Mouse (Mus musculus) left cerebral cortex, adult 9 months (tissue): Measurements from ENCODE around the gene Shroom2.

Source experiments
- DNase-seq, 2 experiments: peaks; one replicate each; pipeline ENCODE4 v3.0.0; 2022; ENCODE audit warnings: low spot score in 2 of 2

Shroom2 gene

DNA sequence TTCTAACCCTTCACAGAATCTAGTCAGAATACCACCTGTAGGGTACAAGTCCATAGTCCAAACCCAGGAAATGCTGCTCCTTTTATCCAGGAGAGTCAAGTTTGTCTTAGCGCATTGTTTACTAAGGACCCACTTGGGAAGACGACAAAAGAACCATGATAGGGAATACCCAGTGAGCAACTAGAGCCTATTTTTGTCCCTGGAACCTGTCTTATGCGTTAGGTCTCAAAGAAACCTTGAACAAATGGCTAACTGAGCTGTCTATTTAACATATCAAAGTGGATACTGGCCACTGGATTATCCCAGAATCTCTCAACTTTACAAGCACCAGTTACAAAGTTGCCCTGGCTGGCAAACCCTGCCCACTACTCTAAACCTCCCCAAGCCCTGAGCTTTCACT lies 67.6 kb downstream of the Shroom2 start:
- no peak for DNase-seq

DNA sequence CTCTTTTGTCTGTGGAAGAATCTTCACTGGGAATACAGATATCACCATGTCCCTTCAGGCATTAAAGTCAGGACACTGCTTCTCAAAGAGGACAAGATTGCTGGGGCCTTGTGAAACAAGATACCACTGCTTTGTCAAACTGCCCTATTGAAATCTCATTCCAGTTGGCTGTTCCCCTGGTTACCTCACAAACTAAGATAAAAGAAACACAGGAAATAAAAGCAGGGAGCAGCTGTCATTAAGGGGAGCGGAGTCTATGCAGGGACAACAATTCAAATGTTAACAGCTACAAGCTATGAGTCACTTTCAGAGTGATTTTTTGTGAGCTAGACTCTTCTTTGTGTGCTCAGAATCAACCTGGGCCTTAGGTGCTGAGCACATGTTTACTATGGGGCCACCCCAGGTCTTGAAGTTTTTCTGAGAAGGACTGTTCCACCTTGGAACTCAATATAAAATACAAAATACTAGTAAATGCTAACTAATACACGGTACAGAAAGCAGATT lies 78.4 kb downstream of the Shroom2 start:
- DNase-seq = no peak

GRCm38 (mm10) chrX:152679190-152679814 lies 90.0 kb downstream of the Shroom2 start:
- no peak for DNase-seq

- DNase-seq = peak in 1 of 2 experiments; percentile 41
These were observed 92.9 kb downstream of the Shroom2 start for GRCm38 (mm10) chrX:152676357-152676756.

DNA sequence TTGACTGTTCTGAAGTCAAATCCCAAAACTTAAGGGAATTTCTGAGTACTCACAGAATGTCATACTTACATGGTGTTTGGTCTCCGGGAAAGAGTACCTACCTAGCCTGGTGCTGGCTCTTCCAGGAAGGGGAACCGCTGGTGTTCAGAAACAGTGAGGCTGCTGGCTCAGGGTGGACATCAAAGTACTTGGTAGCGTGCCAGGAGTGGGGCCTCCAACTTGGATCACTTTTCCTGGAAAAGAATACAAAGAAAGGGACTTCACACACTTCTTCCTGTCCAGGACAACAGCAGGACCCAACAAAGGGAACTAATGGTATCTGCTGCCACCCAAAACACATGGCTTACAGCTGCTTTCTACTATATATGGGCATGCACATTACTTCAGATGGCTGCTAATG lies 95.8 kb downstream of the Shroom2 start:
- no peak for DNase-seq

DNA sequence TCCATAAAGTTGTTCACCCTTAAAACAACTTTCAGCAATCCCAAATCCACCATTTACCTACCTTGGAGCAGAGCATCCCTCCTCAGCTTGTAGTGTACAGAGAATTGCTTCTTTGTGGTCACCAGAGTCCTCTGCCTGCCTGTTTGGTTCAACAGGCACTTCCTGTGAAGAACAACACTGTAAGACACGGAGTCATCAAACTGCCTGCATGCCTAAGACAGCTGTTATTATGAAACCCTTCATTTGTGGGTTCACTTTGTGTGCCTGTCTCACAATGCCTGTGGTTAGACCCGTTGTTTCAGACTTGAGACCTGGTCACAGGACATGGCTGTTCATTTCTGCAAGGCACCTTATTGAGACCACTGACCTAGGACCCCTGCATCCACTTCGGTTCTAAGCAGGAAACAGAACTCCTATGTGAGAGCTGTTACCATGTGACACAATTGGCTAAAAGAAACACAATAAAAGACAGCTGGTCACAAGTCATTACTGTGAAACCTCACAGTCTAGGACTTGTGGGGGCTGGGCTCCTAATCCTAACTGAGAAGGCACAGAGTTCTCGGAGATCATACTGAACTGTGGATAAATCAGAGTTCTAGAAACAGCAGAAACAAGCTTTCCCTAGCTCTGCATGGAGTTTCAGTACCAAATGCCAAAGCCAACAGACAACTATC lies 111.8 kb downstream of the Shroom2 start:
- no peak for DNase-seq

- DNase-seq = no peak
These were observed 112.7 kb downstream of the Shroom2 start for GRCm38 (mm10) chrX:152656609-152656939.

DNA sequence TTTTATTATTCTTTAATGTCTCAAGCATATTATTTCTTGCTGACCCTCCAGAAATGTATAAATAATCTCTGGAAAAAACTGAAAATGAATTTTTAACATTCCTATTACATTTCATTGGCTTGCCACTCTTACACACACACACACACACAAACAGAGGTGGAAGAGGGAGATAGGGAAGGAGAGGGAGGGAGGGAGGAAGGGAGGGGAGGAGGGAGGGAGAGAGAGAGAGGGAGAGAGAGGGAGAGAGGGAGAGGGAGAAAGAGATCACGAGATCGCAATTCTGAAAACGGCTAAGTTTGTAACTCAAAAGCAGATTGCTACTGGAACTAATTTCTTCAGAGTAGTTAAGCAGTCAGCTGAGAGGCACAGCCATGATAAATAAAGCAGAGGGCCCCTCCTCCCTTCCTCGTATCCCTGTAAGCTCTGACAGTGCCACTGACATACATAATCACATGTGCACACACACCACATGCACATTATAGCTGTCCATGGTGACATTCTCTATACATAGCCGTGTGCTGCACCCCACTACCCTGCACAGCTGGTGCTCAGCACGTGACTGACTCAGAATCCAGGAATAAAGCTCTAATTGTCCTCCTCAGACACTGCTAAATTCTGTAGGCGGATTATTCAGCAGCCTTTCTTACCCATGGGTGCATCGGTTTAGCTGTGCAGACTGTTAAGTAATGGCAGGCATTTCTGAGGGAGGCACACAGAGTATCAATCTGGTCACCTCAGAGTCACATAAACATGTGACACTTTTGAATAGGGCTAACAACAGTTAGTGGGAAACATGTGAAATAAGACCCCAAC lies 113.3 kb downstream of the Shroom2 start:
- peak; percentile 48 to 72 for DNase-seq

GRCm38 (mm10) chrX:152652676-152653075 lies 116.6 kb downstream of the Shroom2 start:
- DNase-seq = no peak

GRCm38 (mm10) chrX:152644827-152645226 lies 124.4 kb downstream of the Shroom2 start:
- no peak for DNase-seq

DNA sequence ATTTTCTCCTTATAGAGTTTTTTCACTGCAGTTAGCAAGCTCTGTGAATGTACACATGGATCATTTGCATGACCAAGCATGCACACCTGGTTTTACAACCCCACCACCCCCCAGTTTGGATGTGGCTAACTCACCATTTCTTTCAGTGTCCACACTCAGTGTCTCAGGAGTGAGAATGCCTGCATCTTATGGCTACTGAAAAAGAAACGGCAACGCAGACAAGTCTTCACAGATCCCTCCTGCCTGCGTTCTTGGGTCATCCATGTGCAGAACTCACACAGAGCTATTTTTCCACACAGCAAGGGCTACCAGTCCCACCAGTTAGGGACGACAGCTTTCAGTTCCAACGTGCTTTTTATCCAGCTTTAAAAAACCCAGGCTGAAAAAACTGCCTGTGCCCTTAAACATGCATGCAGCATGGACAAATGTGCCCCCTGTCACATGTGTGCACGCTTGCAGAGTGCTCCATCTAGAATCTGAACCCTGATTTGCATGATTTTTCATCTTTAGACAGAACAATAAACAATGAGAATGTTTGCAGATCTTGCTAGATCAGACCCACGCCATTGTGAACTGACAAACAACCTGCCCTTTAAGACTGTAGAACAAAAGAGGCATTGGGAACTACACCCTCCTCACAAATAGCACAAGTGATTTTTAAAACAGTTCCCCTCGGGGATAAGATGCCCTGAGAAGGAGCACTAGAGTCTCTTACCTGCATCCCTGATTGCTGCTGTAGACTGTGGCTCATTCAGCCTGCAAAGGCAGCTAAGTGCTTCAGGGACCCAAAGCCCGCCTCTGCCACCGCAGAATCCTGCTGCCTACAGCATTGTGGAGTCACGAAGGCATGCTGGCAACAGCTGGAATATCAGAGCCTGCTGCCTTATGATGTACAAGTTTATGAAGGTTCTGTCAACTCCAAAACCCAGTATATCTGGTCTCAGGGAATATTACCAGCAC lies 125.3 kb downstream of the Shroom2 start:
- peak in 1 of 2 experiments; percentile 39 for DNase-seq

DNA sequence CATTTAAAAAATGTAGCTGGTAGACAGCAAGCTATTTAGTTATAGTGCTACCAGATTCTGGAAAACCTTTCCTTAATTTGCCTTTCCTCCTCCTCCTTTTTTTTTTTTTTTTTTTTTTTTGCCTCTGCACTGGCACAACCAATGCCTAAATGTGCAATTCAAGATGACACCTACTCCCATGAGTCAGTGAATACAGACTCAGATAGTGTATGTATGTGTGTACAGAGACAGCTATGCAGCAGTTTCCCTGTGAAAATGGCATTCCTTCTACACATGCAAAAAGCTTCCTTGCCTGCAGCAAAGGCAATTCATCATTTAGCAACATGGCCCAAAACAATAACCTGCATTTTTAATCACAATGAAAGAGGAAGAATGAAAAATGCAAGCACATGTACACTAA lies 126.1 kb downstream of the Shroom2 start:
- no peak for DNase-seq

- no peak for DNase-seq
These were observed 126.6 kb downstream of the Shroom2 start for GRCm38 (mm10) chrX:152642627-152643026.

GRCm38 (mm10) chrX:152635397-152635796 lies 133.9 kb downstream of the Shroom2 start:
- no peak for DNase-seq

- no peak for DNase-seq
These were observed 147.9 kb downstream of the Shroom2 start for GRCm38 (mm10) chrX:152621407-152621806.

DNA sequence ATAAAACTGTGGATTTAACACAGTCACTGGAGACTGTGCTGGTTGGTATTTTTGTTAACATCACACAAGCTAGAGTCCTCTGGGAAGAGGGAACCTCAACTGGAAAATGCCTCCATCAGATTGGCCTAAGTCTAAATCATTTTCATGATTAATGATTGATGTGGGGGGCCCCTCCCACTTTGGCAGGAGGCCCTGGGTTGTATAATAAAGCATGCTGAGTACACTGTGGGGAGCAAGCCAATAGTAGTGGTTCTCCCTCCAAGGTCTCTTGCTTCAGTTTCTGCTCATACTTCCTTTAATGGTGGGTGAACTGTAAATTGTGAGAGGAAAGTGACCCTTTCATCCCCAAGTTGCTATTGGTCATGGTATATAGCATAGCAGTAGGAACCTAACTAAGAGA lies 148.3 kb downstream of the Shroom2 start:
- no peak for DNase-seq

GRCm38 (mm10) chrX:152618464-152618863 lies 150.8 kb downstream of the Shroom2 start:
- peak in 1 of 2 experiments; percentile 17 for DNase-seq

DNA sequence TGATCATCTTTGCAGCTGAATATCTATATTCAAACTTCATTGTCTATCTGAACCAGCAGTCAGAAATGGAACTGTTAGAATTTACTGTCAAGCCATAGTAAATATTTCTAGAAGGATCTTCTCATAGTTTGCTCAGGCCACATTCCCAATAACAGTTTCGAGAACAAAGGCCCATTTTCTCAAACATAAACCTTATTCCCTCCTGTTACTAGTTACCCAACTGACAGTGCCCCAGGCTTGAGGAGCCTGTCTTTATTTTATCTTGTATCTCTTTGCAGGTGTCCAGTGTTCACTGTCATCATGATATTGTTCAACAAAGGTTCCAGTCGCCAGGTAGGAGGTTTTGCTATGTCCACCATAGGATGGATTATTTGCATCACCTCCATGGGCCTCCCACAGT lies 206.2 kb downstream of the Shroom2 start, which contains the start of gene Cldn34a:
Cldn34a (plus strand) TSS at position 301 of the 400 bp plus-strand sequence.
- DNase-seq = no peak
